Mouse (Mus musculus) CD8-positive naive resting alpha-beta T cell, adult 2 months (primary cell): Measurements from ENCODE around the gene Clta.
"Not testable (repeated sequence)": the region's sequence is repeated elsewhere in the genome, so short reads cannot be mapped to it uniquely, and the experiment has no call there.

Experiments used
- DNase-seq, 2 experiments: peaks; one replicate each; pipeline ENCODE4 v3.0.0; 2022; ENCODE audit warnings: low read depth in 2 of 2, low spot score in 2 of 2

Clta gene

GRCm38 (mm10) chr4:44023681-44024080 is 19.4 kb downstream of the Clta start:
- DNase-seq = no peak

- no peak for DNase-seq
Measured at GRCm38 (mm10) chr4:44024241-44024640, 20.0 kb downstream of the Clta start.

- no peak for DNase-seq
Measured at GRCm38 (mm10) chr4:44025570-44025969, 21.3 kb downstream of the Clta start.

GRCm38 (mm10) chr4:44028303-44029135 is 24.3 kb downstream of the Clta start:
- DNase-seq = no peak

- DNase-seq = no peak
Measured at GRCm38 (mm10) chr4:44029661-44030066, 25.4 kb downstream of the Clta start.

- DNase-seq = no peak
Measured at GRCm38 (mm10) chr4:44031521-44031920, 27.3 kb downstream of the Clta start.

- DNase-seq = no peak
Measured at GRCm38 (mm10) chr4:44036455-44036854, 32.2 kb downstream of the Clta start.

- no peak for DNase-seq
Measured at GRCm38 (mm10) chr4:44040802-44041201, 36.5 kb downstream of the Clta start.

GRCm38 (mm10) chr4:44042429-44042828 is 38.2 kb downstream of the Clta start:
- DNase-seq = no peak

GRCm38 (mm10) chr4:44043182-44043581 is 38.9 kb downstream of the Clta start:
- DNase-seq = not testable (repeated sequence)

- peak in 1 of 2 experiments; percentile 11 for DNase-seq
Measured at GRCm38 (mm10) chr4:44044685-44045356, 40.6 kb downstream of the Clta start.

GRCm38 (mm10) chr4:44046066-44046465 is 41.8 kb downstream of the Clta start:
- no peak for DNase-seq

GRCm38 (mm10) chr4:44049812-44050211 is 45.6 kb downstream of the Clta start:
- DNase-seq = no peak

GRCm38 (mm10) chr4:44059674-44060073 is 55.4 kb downstream of the Clta start:
- peak; percentile 34 to 63 for DNase-seq

GRCm38 (mm10) chr4:44062062-44062461 is 57.8 kb downstream of the Clta start:
- no peak for DNase-seq

GRCm38 (mm10) chr4:44062816-44063215 is 58.6 kb downstream of the Clta start:
- DNase-seq = no peak

- peak; percentile 93 to 96 for DNase-seq
Measured at GRCm38 (mm10) chr4:44065355-44066025, 61.2 kb downstream of the Clta start.

GRCm38 (mm10) chr4:44066891-44067290 is 62.6 kb downstream of the Clta start:
- no peak for DNase-seq

- no peak for DNase-seq
Measured at GRCm38 (mm10) chr4:44068736-44069135, 64.5 kb downstream of the Clta start.

- no peak for DNase-seq
Measured at GRCm38 (mm10) chr4:44069411-44069810, 65.2 kb downstream of the Clta start.

- DNase-seq = no peak
Measured at GRCm38 (mm10) chr4:44070641-44071040, 66.4 kb downstream of the Clta start.

- no peak for DNase-seq
Measured at GRCm38 (mm10) chr4:44071741-44072145, 67.5 kb downstream of the Clta start.
